9 mouse cellular contexts compared by ENCODE assay signal in the genomic region with DNA sequence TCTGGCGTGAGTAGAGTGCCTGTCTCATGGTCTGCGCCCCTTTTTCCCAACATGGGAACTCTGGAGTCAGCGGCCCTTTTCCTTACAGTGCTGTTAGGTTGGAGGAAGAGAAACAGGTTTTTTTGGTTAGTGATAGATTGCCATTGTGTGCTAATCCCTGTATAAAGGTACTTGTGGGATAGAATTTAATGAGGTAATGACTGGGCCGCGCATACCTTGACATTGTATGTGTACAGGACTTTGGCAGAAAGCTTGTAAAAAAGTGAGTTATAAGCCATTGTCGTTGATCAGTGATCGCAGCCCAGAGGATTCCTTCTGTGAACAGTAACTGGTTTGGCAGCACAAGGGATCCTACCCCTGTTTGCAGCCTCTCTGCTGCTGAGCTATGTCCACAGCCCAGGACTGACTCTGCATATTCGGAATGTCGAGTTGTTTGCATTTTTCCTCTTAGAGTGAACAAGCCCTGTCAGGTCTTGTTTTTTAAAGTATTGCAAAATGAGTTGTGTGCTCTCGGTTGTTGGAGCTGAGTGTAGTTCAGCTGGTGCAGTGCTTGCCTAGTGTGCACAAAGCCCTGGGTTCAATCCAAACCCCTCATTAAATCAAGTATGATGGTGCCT. TPM values are rescaled to one million over a fixed set of nuclear protein-coding genes. Genes with fewer than 3 reads are reported as not detected.
DNase-seq lines count a peak whose midpoint lies in the region; ATAC-seq lines count a peak whose summit lies in the region.
"Had no signal": no experiment of that assay in that cellular context is flagged by ENCODE, and none has a peak within 500 bp of the region (broad histone marks: within the 10 kb centered on the region; RNA-seq: fewer than 3 reads in every experiment).

No protein-coding gene starts in this region.

- WGBS in heart, embryonic 13.5 days = 68% methylated on average over 10 of the region's 10 CpGs
- 25% methylated on average over 10 of the region's 10 CpGs for WGBS in limb, embryonic 15.5 days
- WGBS in forebrain, embryonic 16.5 days = 66% methylated on average over 10 of the region's 10 CpGs

- H3K9me3 ChIP-seq in heart, embryonic 13.5 days = no peaks in the 10 kb centered on the region; the same call in 1 of the 2 replicates
- H3K9me3 ChIP-seq in limb, embryonic 15.5 days = no peaks in the 10 kb centered on the region
- no peaks in the 10 kb centered on the region for H3K9me3 ChIP-seq in forebrain, embryonic 16.5 days (ENCODE audit: control insufficient read depth, low read length)
- H3K9me3 ChIP-seq: midbrain, embryonic 12.5 days had no signal

- no peaks in the 10 kb centered on the region for H3K27me3 ChIP-seq in heart, embryonic 13.5 days (replicated peaks)
- no peaks in the 10 kb centered on the region for H3K27me3 ChIP-seq in limb, embryonic 15.5 days
- no peaks in the 10 kb centered on the region for H3K27me3 ChIP-seq in forebrain, embryonic 16.5 days (replicated peaks; ENCODE audit: control insufficient read depth, insufficient read depth, low read length)

- H3K9ac ChIP-seq in heart, embryonic 13.5 days = peak overlapping the region; percentile 8
- H3K9ac ChIP-seq in limb, embryonic 15.5 days = no peak overlapping the region
- H3K9ac ChIP-seq in forebrain, embryonic 16.5 days (replicated peaks; ENCODE audit: low read depth, low read length) = no peak overlapping the region
- H3K9ac ChIP-seq: midbrain, embryonic 12.5 days had no signal

- no peak for DNase-seq in heart, postnatal 4 days
- DNase-seq in urinary bladder, adult 18-20 months (ENCODE audit: low spot score in 2 of 2) = peak; percentile 33 to 65
- no peak for DNase-seq in urinary bladder, adult 2 months (ENCODE audit: low spot score)
- DNase-seq in right cerebral cortex, postnatal 10 days (ENCODE audit: low spot score in 2 of 2) = no peak
- DNase-seq in layer of hippocampus, adult 8-10 months (ENCODE audit: low spot score in 2 of 2) = no peak

- H3K27ac ChIP-seq in heart, embryonic 13.5 days (replicated peaks) = peak overlapping the region; percentile 31; the same call in 1 of the 2 replicates
- H3K27ac ChIP-seq in limb, embryonic 15.5 days = peak overlapping the region; percentile 84
- H3K27ac ChIP-seq in forebrain, embryonic 16.5 days (ENCODE audit: low read length) = no peak overlapping the region
- H3K27ac ChIP-seq: midbrain, embryonic 12.5 days had no signal

- peaks cover 9% of the 10 kb centered on the region; the same call in 1 of the 2 replicates for H3K36me3 ChIP-seq in heart, embryonic 13.5 days
- H3K36me3 ChIP-seq in limb, embryonic 15.5 days = no peaks in the 10 kb centered on the region
- H3K36me3 ChIP-seq in forebrain, embryonic 16.5 days (ENCODE audit: control insufficient read depth, insufficient read depth) = no peaks in the 10 kb centered on the region
- H3K36me3 ChIP-seq: midbrain, embryonic 12.5 days had no signal

- no peak overlapping the region for H3K4me2 ChIP-seq in heart, embryonic 13.5 days
- H3K4me2 ChIP-seq in limb, embryonic 15.5 days = peak overlapping the region; percentile 17; the same call in 1 of the 2 replicates
- no peak overlapping the region for H3K4me2 ChIP-seq in forebrain, embryonic 16.5 days (ENCODE audit: low read length)
- H3K4me2 ChIP-seq: midbrain, embryonic 12.5 days had no signal

- no peak for ATAC-seq in heart, embryonic 13.5 days (ENCODE audit: extremely low read depth, insufficient number of reproducible peaks, low FRiP score, low TSS enrichment)
- no peak for ATAC-seq in limb, embryonic 15.5 days (ENCODE audit: insufficient number of reproducible peaks, low FRiP score, low TSS enrichment, low read depth)
- ATAC-seq in forebrain, embryonic 16.5 days = no peak

- H3K4me3 ChIP-seq in heart, embryonic 13.5 days = no peak overlapping the region
- H3K4me3 ChIP-seq in limb, embryonic 15.5 days = no peak overlapping the region
- no peak overlapping the region for H3K4me3 ChIP-seq in forebrain, embryonic 16.5 days (replicated peaks; ENCODE audit: low read length)
- H3K4me3 ChIP-seq: midbrain, embryonic 12.5 days had no signal

- peaks cover 38% of the 10 kb centered on the region for H3K4me1 ChIP-seq in heart, embryonic 13.5 days
- peaks cover 26% of the 10 kb centered on the region for H3K4me1 ChIP-seq in limb, embryonic 15.5 days
- H3K4me1 ChIP-seq in forebrain, embryonic 16.5 days (replicated peaks; ENCODE audit: control insufficient read depth, insufficient read depth, low read length) = peaks cover 15% of the 10 kb centered on the region

RNA-seq across cellular contexts. Expression of gene Prkci, which starts 4.0 kb away (rescaled TPM):
- polyA plus RNA-seq in heart, embryonic 13.5 days (2015; fragmentation: Nextera tagmentation; extraction: Ambion mirVana) = 15.1 and 16.5 TPM in 2 replicates
- 10 to 100 TPM; 23.0 to 26.6 TPM for total RNA-seq in heart, postnatal 4 days (2021)
- 59.5 and 76.8 TPM in 2 replicates for polyA plus RNA-seq in urinary bladder, adult 2 months (2012; rRNA removed)
- polyA plus RNA-seq in limb, embryonic 15.5 days (2015; fragmentation: Nextera tagmentation; extraction: Ambion mirVana) = 29.7 and 38.6 TPM in 2 replicates
- 25.5 and 30.8 TPM in 2 replicates for polyA plus RNA-seq in forebrain, embryonic 16.5 days (2015; fragmentation: Nextera tagmentation; extraction: Ambion mirVana)
- 10 to 100 TPM; 53.2 to 62.0 (median 57.1) TPM for total RNA-seq in layer of hippocampus, adult 8-10 months (2022)

RNA-seq across cellular contexts. Expression of gene Phc3, which starts 30.3 kb away (rescaled TPM):
- 4.9 TPM in 2 replicates for polyA plus RNA-seq in heart, embryonic 13.5 days (2015; fragmentation: Nextera tagmentation; extraction: Ambion mirVana)
- total RNA-seq in heart, postnatal 4 days (2021) = 10 to 100 TPM; 17.6 to 17.8 TPM
- 20.9 and 25.0 TPM in 2 replicates for polyA plus RNA-seq in urinary bladder, adult 2 months (2012; rRNA removed)
- 6.5 and 6.7 TPM in 2 replicates for polyA plus RNA-seq in limb, embryonic 15.5 days (2015; fragmentation: Nextera tagmentation; extraction: Ambion mirVana)
- polyA plus RNA-seq in forebrain, embryonic 16.5 days (2015; fragmentation: Nextera tagmentation; extraction: Ambion mirVana) = 7.5 and 8.5 TPM in 2 replicates
- 10 to 100 TPM; 38.8 to 48.7 (median 45.4) TPM for total RNA-seq in layer of hippocampus, adult 8-10 months (2022)

Comparison
In these comparisons a context has a peak if more than half of its experiments do, and no peak if none do; other contexts are left out.
1. DNase-seq: peak in urinary bladder, adult 18-20 months (2 of 2); none in heart, postnatal 4 days (single experiment), urinary bladder, adult 2 months (single experiment), right cerebral cortex, postnatal 10 days (0 of 2) and layer of hippocampus, adult 8-10 months (0 of 2).